Mouse (Mus musculus): Measurements from ENCODE around the gene Ubc.
"Not testable (repeated sequence)": the region's sequence is repeated elsewhere in the genome, so short reads cannot be mapped to it uniquely, and the experiment has no call there.

The Ubc gene

GRCm38 (mm10) chr5:125403481-125404465, 13.8 kb upstream of the Ubc start:
- peak; percentile 80 for DNase-seq

GRCm38 (mm10) chr5:125402991-125403390, 13.0 kb upstream of the Ubc start:
- no peak for DNase-seq

GRCm38 (mm10) chr5:125402476-125402875, 12.5 kb upstream of the Ubc start:
- no peak for DNase-seq

GRCm38 (mm10) chr5:125400903-125401302, 10.9 kb upstream of the Ubc start:
- no peak for DNase-seq

- no peak for DNase-seq
These were observed 5.0 kb upstream of the Ubc start for GRCm38 (mm10) chr5:125395008-125395407.

GRCm38 (mm10) chr5:125393622-125394603, 3.9 kb upstream of the Ubc start:
- DNase-seq = peak; percentile 87

- DNase-seq = peak; percentile 96
These were observed 3.1 kb upstream of the Ubc start for GRCm38 (mm10) chr5:125392977-125393621.

GRCm38 (mm10) chr5:125392618-125392976, 2.6 kb upstream of the Ubc start:
- no peak for DNase-seq

- DNase-seq = not testable (repeated sequence)
These were observed 2.2 kb upstream of the Ubc start for GRCm38 (mm10) chr5:125392176-125392575.

- DNase-seq = no peak
These were observed 1.6 kb upstream of the Ubc start for GRCm38 (mm10) chr5:125391609-125392008.

- DNase-seq = no peak
These were observed 990 bp upstream of the Ubc start for GRCm38 (mm10) chr5:125390906-125391477.

- peak; percentile 86 for DNase-seq
These were observed 847 bp downstream of the Ubc start, which contains the start of gene Gm10382 for GRCm38 (mm10) chr5:125389131-125389578. TSS of gene Gm10382 (plus strand) at chr5:125389322.

GRCm38 (mm10) chr5:125388358-125389092, 1.5 kb downstream of the Ubc start:
- no peak for DNase-seq

GRCm38 (mm10) chr5:125387295-125387694, 2.7 kb downstream of the Ubc start:
- DNase-seq = not testable (repeated sequence)

GRCm38 (mm10) chr5:125385215-125385940, 4.6 kb downstream of the Ubc start:
- DNase-seq = no peak

GRCm38 (mm10) chr5:125384512-125385214, 5.3 kb downstream of the Ubc start:
- no peak for DNase-seq

GRCm38 (mm10) chr5:125383637-125384420, 6.2 kb downstream of the Ubc start:
- DNase-seq = no peak

- peak; percentile 67 for DNase-seq
These were observed 7.1 kb downstream of the Ubc start for GRCm38 (mm10) chr5:125382673-125383558.

All from thymus, postnatal 4 days (tissue).